Mouse (Mus musculus): ENCODE data around the gene Tfap2d.

Tfap2d gene

DNA sequence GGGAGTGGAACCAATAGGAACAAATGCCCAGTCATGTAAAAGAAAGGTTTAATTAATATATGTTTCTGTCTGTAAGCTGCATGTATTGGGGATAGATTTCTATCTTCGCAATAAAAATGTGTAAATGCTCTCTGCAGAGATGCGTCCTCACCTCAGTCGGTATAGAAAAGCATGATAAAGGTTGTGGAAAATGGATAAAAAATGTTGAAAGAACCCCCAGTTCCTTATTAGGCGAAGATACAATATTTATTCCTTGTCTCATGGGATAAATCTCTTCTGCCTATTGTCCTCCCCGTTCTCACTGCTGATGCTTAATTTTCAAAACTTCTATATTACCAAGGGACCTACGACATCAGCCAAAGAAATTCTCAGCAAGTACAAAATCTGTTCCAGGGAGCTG is at the start of gene Tfap2d:
Gene Tfap2d (plus strand): TSS at position 392 of the 400 bp plus-strand sequence.
- no peak for DNase-seq (ENCODE audit: low read depth, low spot score)

DNA sequence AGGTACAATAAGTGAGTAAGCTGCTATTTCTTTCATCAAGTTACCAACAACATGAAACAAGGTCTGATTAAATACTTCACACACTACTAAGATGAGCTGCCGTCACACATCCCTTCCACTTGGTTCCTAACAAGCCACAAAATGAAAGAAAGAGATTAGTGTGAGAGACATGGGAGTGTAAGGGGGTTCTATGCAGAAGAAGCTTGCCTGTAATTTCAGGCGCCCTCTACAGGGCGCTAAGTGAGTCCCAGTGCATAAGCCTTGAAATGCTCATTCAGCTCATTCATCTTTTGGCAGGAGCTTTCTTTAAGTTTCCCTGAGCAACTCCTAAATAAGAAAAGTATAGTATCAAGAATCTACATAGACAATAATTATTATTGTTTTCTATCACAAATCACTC is 46.5 kb upstream of the Tfap2d start:
- peak; percentile 42 for DNase-seq (ENCODE audit: low read depth, low spot score)

DNA sequence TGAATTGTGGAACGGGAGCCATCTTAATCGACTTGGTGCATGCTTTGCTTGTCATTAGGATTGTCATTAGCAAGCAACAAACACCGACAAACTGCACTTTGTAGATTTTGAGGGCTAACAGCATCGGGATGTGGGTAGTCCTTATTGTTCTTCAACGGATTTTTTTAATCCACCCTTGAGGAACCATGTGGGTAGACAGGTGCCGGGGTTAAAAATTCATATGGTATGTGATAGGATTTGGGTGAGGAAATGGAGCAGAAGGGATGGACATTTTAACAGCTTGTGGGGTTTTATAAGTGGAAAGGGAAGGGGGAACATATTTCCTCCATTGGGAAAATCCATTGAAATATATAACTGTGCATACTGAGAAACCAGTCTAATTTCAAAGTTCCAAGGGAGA is 46.0 kb upstream of the Tfap2d start:
- DNase-seq (ENCODE audit: low read depth, low spot score), result no peak

DNA sequence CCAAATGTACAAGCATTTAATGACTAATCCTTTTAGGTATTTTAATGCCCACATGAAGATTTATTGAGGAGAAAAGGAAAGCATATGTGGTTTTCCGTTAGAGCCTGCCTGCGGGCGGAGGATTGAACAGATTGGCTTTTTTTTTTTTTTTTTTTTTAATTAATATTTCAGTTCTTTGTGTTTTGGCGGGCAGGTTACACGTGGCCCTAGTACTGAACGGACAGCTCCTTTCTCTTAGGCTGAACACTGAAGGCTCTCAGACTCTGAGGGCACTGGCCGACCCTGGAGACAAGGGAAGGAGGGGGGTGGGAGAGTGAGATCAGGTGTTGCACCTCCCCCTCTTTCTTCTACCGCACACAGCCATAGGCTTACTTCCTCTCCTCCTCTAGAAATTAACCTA is 14.7 kb upstream of the Tfap2d start:
- DNase-seq (ENCODE audit: low read depth, low spot score), result peak; percentile 26

DNA sequence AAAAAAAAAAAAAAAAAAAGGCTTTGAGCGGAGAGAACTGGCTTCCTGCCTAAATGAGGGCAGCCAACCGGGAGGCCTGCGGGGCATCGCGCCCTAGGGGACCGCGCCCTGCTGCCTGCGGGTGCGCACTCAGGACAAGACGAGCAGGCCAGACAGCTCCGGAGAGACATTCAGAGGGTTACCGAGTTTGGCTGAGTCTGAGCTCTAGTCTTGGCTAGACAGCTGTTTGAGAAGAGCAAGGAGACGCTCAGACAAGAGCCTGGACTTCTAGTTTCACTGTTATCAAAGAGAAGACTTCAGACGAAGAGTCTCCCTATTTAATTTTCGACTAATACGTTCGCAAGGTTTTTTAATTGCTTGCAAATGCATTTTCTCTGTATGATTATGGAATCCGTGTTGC is 5.9 kb upstream of the Tfap2d start:
- DNase-seq (ENCODE audit: low read depth, low spot score), result peak; percentile 52

DNA sequence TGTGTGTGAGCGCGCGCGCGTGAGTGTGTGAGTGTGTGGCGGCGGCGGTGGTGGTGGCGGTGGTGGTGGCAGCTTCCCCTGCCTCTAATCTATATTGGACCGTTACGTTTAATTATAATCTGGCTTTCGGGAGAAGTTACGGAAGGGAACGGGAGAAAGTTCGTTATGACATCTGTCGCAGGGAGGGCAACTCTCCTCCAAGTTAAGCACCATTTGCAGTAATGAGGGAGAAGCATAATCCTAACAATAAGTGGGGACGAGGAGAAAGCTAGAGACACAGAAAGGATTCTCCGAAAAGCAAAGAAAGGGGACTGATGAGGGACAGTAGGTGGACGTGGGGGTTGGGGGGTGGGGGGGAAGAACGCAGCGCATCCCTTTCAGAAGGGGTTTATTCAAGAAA is 494 bp downstream of the Tfap2d start:
- peak; percentile 21 for DNase-seq (ENCODE audit: low read depth, low spot score)

DNA sequence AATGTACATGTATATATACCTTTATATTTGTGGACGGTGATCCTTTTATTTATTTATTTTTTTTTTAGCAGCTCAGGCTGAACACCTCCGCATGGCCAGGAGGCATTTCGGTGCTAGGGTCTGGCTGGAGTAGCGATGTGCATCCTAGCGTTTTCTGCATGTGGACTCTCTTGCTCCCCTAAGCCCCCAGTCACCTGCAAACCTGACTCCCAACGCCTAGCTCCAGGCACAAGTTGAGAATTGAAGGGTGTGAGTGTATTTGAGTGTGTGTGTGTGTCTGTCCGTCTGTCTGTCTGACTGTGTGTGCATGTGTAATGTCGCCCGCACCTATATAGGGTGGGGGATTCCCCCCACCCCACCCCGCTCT is 937 bp downstream of the Tfap2d start:
- DNase-seq (ENCODE audit: low read depth, low spot score), result peak; percentile 60

DNA sequence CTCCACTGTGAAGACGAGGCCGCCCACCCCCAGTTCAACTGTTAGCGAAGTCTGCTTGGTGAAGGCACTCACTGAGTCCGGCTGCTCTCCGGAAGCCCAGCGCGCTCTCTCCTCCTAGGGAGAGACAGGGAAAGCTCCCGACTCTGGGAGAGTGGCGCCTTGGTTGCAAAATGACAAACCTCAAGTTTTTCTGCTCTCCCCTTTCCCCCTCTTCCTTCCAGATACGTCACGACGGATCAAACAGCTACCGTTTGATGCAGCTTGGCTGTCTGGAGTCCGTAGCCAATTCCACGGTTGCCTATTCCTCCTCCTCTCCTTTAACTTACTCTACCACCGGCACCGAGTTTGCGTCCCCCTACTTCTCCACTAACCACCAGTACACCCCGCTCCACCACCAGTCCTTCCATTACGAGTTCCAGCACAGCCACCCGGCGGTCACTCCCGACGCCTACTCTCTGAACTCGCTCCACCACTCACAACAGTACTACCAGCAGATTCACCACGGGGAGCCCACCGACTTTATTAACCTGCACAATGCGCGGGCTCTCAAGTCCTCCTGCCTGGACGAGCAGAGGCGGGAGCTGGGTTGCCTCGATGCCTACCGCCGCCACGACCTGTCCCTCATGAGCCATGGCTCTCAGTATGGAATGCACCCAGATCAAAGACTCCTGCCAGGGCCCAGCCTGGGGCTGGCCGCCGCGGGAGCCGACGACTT is 1.5 kb downstream of the Tfap2d start:
- DNase-seq (ENCODE audit: low read depth, low spot score), result peak; percentile 78

DNA sequence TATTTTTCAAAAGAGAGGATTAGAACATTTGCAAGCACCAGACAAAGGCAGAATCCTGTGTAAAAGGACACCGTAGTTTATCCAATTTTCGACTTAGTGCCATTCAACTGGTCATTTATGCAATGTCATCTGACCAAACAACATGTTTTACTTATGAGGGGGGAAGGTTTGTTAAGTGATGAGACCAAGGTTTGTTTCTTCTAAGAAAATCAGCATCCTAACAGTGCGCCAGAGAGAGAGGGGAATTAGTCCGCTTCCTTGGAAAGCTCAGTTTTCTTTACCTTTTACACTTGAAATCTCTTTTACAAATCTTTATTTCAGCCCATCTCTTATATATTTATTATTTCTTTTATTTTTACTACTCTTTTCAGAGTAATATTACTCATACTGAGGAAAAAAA is 3.6 kb downstream of the Tfap2d start:
- no peak for DNase-seq (ENCODE audit: low read depth, low spot score)

DNA sequence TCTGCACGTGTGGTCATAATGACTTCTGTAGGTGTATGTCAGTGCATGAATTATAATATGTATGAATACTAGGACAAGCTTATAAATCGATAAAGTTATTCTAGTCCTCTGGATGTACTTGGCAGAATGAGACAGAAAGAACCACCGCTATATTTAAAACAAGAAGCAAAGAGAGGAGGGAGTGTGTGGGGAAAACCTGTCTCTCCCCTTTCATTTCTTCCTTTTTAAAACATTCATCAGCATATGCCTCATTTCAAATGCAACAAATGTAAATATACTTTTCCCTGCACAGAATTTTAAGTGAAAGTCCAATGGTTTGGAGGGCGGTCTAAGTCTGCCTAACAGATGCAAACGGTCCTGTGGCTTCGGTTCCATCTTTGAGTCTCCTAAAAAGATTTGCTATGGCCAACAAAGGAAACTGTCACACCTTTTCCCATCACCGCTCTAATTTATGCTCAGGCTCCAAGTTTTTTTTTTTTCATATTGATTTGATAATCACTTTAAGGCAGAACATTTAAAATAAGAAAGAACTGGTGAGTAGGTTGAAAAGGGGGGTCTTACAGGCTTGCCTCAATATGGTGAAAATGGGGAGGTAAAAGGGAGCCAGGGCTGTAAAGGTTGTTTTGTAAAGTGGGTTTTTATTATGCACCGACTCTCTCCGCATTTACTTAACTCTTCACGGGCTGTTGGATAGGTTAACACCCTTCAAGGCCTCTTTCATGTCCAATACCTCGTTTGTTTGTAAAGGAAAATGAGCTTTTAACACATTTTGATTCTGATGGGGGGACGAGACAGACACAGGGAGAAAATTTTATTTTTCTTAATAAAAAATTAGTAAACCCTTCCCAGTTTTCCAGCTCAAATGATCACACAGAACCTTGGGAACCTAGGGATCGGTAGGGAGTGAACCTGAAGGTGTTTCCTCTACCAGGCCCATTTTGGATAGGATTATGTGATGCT is 4.3 kb downstream of the Tfap2d start:
- DNase-seq (ENCODE audit: low read depth, low spot score), result peak; percentile 37

DNA sequence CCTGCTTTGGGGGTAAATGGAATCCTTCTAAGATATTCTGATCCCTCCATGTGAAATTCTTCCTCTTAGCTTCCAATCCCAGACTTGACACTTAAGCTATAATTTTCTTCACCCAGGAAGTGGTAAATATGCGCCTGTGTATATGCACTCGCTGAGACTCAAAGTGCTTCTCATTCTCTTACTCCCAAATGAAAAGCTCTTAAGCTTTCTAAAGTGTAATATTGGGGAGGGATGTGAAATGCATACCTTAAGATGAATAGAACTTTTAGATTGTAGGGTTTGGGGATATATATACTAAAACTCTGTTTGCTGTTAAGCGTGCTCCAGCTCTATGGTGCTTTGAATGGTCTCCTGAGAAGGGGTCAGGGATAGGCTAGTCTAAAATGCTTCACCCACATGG is 5.0 kb downstream of the Tfap2d start:
- no peak for DNase-seq (ENCODE audit: low read depth, low spot score)

DNA sequence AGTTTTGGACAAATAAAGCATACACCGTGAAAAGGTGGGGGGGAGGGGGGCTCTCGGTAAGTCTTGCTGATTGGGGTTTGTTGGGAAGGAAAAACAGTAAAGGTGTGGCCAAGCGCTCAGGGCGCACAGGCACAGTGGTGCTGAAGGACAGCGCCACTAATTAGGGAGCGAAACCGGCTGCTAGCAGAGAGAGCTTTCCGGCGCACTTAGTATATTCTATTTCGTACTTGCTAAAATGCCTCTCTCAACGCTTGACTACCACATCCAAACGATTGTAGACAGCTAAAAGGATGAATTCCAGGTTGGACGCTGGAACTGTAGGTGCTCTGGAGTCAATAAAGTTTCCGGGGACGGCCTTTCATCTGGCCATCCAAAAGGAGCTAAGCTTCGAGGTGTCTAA is 6.9 kb downstream of the Tfap2d start:
- DNase-seq (ENCODE audit: low read depth, low spot score), result peak; percentile 68

DNA sequence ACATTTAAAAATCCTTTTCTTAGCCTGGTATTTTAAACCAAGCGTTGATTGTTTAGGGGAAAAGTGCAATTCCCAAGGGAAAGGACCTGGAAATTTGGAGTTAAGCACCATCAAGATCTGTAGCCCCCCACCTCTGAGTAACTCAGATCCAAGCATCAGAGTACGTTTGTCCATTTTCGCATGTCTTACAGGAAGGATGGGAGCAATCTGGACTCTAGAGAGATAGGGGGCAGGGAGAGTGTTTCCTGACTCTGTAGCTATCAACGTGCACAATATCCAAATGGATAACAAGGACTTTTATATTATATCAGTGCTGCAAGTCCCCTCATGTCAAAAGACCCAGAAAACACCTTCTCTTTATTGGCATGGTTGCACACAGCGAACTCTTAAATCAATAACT is 7.4 kb downstream of the Tfap2d start:
- DNase-seq (ENCODE audit: low read depth, low spot score), result no peak

DNA sequence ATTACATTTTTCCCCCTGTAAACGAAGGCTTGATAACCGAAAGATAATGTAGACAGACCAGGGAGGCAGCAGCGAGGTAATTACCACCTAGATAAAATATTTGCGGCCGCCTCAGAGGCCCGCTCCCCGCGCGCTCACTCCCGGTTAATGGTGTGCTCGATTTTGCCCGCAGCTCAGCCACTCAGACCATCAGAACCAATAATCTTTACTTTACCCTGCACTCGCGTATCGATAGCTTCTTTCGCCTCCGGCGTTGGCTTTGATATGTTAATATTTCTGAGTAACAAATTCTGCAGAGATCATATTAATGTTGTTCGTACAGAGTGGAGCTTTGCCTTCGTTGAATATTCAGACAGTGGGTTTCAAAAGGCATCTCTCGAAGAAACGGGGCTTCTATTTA is 8.2 kb downstream of the Tfap2d start:
- no peak for DNase-seq (ENCODE audit: low read depth, low spot score)

DNA sequence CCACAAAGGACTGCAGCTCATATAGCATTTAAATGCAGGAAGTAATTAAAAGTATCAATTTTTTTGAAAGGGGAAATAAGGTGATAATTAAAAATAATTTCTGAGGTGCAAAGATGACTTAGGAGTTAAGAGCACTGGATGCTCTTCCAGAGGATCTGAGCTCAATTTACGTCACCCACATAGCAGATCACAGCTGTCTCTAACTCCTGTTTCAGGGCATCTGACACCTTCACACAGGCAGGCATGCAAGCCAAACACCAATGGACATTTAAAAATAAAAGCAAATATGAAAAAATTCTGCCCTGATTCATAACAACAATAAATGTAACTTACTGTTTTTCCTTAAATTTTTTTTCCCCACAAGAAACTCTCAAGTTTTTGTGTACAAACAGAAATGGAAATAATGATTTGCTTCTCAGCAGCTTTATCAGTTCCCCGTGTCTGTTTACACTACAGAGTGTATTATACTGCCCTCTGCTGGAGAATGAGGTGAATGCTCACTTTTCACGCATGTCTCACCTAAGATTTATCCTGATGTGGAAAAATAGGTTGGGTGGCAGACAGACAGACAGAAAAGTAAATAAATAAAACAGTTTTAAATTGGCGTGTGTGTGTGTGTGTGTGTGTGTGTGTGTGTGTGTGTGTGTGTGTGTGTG is 76.0 kb downstream of the Tfap2d start:
- DNase-seq (ENCODE audit: low read depth, low spot score), result peak; percentile 72

DNA sequence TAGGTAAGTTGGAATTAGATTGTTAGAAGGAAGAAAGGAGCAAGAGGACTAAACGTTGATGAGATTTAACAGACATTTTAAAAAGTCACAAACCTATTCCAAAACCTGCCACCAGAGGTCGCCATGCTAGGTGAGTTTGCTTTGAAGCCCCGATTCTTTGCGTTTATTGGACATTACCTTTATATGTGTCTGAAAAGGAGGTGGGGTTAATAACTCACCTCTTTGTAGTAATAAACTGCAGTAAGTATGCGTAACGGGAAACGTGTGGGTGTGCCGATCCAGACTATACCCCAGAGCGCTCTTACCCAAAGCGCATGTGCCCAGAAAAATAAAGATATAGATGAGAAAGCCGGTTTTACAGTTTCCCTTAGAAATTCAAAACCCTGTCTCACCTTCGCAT is 102.8 kb downstream of the Tfap2d start:
- DNase-seq (ENCODE audit: low read depth, low spot score), result peak; percentile 76

DNA sequence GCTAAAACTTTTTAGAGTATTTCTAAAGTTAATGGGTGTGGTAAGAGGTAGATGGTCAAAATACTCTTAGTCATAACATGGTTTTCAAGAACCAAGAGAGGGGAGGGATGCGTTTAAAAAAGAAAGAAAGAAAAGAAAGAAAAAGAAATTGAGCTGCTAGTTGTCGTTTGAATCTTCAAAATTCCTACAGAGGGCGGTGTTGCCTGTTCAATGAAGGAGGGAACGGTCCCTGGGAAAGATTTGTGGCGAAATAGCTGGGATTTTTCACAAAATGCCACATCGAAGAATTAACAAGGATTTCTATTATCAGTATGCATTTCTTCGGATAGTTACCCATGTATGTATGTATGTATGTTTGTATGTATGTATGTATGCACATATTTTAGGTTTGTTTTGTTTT is 103.4 kb downstream of the Tfap2d start:
- peak; percentile 55 for DNase-seq (ENCODE audit: low read depth, low spot score)

DNA sequence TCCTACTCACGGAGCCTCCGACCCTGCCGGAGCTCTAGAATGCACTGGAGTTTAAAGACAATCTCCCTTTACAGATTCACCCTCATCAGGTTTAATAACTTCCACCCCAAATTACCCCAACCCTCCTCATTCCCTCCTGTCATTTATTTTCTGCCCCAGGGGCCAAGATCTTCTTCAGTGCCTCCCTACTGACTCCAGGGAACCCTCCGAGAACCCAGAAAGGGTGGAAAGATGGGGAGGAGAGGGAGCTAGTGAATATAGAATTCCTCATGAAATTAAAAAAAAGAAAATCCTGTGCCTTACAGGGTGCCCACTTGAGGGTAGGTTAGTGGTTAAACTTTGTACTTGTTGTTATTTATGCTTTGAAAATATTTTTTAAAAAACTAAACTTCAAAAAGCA is 104.8 kb downstream of the Tfap2d start:
- no peak for DNase-seq (ENCODE audit: low read depth, low spot score)

DNA sequence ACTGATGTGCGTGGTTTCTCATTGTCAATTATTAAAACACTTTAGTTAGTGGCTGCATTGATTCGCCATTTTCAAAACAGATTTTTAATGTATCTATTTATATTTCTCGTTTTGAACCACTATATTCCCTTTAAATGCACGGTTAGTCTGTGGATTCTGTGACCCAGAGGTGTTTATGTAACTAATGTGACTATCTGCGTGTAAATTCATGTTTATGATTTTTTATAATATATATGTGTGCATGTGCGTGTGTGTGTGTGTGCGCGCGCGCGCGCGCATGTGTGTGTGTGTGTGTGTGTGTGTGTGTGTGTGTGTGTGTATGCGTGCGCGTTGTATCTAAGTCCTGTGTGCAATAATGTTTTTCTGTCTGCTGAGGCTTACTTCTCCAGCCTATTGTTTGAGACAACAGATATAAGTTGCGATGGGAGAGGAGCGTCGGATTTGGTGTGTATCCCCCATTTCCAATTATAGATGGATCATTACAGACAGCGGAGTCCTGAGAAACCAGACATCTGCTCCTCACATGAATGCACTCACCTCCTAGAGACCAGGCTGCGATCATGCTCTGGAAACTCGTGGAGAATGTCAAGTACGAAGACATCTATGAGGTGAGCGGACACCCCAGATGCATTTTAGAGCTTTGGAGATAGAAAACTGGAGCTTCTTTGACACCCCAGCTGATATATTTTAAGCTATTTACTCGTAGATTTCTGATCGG is 106.0 kb downstream of the Tfap2d start, which contains the start of gene Tfap2b:
Gene Tfap2b (plus strand): TSS at position 274 of the 718 bp plus-strand sequence.
- peak; percentile 70 for DNase-seq (ENCODE audit: low read depth, low spot score)

DNA sequence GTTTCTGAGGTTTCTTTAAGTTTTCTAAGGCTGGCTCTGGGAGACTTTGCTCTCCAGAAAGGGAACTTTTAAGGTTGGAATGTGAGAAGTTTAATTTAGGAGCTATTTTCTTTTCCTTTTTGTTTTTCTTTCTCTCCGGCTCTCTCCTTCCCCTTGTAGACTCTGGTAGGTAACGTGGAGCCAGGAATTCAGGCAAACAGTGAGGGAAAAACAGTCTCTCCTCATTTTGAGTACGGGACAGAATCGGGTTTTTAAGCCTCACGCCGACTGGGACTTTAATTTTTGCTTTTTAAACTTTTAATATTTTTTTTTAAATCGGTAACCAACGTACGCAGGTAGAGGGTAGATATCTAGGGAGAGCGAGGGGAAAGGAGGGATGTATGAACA is 106.5 kb downstream of the Tfap2d start:
- DNase-seq (ENCODE audit: low read depth, low spot score), result peak; percentile 25

DNA sequence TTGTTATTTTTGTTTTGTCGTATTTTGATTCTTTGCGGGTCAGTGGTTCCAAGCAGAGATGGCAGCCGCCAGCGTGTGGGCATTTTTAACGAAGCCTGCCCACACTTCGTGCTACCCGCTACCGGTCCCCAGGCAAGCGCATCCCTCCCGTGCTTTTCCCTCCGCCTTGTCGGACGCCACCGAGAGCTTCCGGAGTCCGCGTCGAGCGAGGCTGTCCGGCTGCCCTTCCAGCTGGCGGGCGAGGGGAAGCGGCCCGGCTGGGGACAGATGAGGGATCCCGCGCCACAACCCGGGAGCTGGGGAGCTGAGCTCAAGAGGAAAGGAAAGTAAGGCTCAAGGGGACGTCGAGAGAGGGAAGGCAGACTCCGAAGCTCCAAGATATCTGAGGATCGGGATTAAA is 107.0 kb downstream of the Tfap2d start:
- DNase-seq (ENCODE audit: low read depth, low spot score), result peak; percentile 76
